Mouse (Mus musculus) hindlimb bud, embryonic 11.5 days (tissue): ENCODE data around the gene Spats1.
"Not testable (repeated sequence)": the region's sequence is repeated elsewhere in the genome, so short reads cannot be mapped to it uniquely, and the experiment has no call there.

Source experiments
- DNase-seq: peaks from one replicate; pipeline ENCODE4 v3.0.0-alpha.2; 2012; ENCODE audit warnings: low read depth, low spot score; ENCODE audit errors: extremely low spot score

The Spats1 gene

DNA sequence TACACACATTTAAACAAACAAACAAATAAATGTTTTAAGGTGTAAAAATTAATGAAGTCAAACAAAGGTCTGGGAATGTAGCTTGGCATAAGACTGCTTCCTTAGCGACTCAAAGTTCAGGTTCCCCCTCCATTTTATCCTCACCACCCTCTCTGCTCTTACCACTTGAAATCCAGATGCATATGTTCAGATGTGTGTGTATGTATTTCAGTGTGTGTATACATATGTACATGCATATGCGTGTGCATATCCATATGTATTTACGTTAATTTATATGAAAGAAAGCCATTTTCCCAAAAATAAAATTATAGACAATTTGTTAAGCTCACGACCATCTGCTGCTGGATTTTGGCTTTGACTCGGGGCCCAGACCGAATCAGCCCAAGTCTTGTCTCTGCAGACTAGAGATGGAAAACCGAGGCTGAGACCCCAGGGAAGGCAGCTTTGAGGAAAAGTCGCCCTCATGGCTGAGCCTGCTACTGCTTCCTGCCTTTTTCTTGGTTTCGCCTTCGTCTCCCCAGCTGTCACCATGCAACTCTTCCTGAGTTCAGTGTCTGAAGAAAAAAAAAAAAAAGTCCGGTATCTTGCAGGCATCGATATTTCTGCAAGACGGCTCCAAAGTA lies 15.4 kb upstream of the Spats1 start:
- DNase-seq: no peak

DNA sequence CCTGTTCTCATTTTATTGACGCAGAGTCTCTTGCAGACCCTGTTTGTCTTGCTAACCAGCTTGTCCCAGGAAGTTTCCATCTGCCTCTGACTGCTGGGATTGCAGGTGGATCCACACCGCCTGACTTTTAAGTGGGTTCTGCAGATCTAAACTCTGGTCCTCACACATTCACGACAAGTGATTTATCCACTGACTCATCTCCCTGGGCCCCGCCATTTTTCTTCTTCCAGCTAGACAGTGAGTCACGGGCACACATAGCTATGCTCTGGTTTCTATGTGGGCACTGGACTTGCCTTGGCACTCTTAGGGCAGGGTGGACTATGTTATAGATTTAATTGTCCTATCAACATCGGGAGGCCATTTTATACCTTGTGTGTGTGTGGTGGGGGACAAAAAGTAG lies 14.5 kb upstream of the Spats1 start:
- DNase-seq: no peak

DNA sequence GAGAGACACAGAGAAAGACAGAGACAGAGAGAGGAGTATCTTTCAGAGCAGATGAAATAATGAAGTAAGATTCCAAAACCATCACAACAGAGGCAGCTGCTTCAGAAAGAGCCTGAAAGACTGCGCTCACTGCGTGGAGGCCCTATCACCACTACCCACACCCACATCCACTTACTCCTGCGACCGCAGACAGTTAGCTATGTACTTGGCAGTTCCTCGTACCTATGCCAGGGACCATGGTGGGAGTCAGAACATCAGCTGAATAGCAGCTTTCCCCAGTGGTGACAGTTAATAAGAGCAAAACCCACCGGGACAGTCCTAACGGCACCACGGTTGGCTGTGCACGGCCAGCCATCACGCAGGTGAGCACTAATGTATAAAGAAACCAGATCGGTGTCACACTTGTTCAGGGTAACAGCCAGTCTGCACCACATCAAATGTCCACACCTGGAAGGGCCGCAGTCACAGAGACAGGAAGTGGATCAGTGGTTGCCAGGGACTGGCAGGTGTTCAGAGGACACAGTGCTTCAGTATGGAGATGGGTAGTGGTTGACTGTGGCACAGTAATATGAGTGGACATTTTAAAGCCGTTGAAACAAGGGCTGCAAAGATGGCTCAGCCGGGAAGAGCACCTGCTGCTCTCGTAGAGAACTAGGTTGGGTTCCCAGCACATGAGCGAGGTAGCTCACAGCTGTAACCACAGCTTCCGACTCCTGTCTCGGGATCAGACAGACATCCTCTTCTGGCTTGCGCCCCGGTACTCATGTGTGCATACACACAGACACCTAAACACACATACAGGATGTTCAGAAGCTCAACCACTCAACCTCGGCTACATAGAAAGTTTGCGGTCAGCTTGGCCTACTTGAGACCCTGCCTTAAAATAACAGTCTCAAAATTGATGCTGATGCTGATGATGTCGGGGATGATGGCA lies 13.4 kb upstream of the Spats1 start:
- no peak for DNase-seq

DNA sequence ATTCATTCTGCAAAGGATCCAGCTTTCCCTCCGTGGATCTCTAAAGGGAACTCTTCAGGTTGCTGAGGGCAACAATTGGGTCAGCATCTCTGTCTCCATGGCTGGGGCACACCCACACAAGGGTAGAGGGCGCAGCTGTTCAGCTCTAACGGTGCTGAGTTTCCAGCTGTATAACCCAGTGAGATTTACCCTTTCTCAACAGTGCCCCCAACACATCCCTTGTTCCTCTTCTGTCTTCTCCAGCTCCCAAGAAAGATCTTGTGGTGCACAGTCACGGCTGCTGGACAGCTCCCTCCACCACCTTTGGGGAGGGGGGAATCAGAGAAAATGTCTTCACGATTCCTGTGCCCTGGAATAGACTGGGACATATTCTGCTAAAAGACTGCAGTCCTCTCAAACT lies 12.0 kb upstream of the Spats1 start:
- DNase-seq: no peak

DNA sequence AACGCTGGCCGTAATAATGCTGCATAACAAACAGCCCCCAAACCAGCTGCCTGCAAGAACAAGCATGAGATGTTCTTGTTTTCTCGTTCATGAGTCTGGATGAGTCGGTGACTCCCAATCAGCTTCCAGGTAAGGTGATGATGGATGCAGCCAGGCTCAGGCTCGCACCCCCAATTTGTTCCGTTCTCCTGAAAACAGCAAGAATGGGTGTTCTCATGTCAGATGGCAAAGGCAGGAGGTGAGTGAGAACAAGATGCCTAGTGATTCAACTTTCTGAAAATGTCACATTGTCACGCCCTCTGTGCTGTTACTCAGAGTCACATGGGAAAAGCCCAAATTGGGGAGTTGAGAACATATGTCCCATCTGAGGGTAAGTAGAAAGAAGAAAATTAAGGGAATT lies 10.4 kb upstream of the Spats1 start:
- DNase-seq: no peak

DNA sequence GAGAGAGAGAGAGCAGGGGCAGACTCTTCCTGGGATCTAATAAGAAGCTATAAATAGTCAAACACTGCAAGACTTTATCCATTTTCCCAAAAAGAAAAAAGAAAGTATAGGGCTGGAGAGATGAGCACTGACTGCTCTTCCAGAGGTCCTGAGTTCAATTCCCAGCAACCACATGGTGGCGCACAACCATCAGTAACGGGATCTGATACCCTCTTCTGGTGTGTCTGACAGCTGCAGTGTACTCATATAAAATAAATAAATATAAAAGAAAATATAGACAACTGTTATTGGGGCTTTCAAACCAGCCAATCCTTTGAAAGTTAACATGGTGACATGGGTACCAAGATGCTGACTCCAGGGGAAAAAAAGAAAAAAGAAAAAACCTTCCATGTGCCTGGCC lies 5.2 kb upstream of the Spats1 start:
- DNase-seq: no peak

DNA sequence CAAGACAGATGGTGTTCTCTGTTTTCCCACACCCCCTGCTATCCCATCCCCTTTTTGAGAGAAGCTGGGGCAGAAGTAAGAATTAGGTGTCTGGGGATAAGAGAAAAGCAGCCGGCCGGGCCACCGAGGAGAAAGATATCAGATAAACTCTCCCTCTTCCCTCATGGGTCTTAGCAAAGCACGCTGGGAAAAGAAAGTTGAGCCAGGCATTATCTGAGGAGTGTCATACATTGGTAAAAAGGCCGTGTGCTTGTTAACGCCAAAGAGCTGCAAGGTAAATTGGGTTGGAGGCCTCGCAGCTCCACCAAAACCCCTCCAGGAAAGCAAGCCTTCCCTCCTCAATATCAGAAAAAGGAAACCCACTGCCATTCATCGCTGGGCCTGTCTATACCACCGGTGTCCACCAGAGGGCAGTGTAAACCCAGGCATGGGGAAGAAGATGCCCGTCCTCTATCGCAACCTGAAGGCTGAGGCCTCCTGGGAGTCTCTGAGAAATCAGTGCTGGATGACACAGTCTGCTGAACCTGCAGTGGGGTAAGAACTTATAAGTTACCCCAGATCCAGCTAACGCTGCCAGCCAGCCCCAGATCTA lies 3.1 kb upstream of the Spats1 start:
- peak; percentile 46 for DNase-seq

DNA sequence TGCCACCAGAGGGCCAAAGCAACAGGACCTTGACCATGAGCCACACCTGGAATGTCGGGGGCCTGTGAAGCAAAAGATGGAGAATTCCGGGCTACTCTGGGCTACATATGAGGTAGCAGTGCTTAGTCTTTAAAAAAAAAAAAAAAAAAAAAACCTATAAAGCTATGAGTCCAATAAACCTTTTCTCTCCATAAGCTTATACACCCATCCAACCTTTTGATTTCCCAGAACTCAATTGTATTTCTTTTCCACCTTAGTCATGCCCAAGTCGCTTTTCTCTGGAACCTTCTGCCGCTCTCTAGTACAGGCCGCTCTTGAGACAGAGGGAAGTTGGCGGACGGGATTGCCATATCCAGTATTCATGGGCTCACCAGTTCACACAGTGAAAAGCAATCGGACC lies 1.1 kb downstream of the Spats1 start:
- no peak for DNase-seq

DNA sequence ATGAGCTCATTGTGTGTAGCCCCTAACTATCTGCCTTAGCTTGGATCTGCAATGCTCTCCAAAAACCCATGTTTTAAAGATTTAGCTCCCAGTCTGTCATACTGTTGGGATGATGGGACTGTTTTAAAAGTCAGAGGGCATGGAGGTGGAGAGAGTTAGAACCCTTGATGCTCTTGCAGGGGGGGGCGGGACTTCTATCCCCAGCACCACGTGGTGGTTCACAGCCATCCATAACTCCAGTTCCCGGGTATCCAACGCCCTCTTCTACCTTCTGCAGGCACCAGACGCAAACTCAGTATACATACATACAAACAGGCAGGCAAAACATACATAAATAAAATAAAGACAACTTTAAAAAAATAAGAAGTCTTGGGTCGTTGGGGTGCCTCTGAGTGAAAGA lies 1.5 kb downstream of the Spats1 start:
- no peak for DNase-seq

DNA sequence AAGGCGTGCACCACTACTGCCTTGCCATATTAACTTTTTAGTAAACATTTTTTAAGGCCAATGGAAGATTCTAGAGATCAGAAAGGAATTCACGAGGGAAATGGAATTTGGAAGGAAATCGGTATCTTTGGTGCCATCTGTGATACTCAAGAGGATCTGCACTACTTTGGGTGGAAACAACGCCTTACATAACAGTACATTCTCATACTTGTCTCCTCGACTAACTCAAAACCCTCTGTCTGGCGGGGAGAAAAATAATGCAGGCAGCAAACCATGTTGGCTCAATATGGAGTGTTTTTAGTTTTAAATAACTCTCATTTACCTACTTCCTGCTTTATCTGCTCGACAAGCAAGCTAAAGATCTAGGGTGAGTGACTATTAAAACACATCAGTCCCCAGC lies 4.5 kb downstream of the Spats1 start:
- no peak for DNase-seq

DNA sequence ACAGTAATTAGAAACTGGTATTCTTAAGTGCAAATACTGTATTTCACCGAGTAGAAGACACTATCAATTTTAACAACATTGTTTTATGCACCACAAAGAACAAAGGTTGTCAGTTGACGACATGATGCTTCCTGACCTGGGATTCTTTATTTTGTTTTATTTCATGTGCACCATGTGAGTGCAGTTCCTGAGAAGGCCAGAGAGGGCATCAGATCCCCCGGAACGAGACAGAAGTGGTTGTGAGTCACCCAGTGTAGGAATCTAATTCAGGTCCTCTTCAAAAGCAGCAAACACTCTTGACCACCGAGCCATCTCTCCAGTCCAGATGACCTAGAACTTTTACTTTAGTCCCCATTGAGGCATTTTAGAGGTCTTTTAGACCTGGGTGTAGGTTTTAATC lies 6.9 kb downstream of the Spats1 start:
- no peak for DNase-seq

DNA sequence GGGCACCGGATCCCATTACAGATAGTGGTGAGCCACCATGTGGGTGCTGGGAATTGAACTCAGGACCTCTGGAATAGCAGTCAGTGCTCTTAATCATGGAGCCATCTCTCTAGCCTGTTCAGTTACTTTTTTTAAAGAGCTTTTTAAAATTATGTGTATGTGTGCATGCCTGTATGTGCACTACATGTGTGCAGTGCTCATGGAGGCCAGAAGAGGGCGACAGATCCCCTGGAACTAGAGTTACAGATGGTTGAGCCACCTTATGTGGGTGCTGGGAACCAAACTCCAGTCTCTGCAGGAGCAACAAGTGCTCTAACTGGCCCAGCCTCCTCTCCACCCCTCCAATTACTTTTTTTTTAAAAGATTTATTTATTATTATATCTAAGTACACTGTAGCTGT lies 8.5 kb downstream of the Spats1 start:
- no peak for DNase-seq

DNA sequence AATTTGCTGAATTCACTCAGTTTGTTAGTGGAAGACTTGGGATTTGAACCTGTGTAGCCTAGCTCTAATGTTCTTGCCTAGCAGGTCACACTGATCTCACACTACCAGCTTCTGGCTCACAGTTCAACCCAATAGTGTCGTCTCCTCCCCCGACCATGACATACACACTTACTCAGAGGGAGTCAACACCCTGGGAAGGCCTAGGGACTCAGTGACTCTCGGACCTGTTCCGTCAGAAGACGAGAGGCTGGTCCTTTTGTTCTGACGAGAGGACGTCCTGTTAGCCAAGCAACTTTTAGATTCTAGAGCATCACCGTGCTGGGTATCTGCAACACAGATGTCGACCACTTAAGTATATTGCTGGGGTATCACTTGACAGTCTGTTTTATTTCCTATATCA lies 11.0 kb downstream of the Spats1 start:
- no peak for DNase-seq

DNA sequence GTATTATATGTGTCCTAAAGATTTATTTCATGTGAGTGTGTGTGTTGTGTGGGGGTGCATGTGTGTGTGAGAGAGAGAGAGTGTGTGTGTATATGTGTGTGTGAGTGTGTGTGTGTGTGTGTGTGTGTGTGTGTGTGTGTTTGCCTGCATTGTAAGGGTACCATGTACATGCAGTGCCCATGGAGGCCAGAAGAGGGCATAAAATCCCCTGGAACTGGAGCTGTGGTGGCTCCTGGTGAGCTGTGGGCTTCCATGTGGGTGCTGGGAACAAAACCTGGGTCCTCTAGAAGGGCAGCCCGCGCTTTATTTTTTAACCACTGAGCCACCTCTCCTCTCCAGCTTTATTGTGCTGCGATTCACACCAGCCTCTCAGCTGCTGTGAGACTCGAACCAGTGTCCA lies 12.7 kb downstream of the Spats1 start:
- no peak for DNase-seq

DNA sequence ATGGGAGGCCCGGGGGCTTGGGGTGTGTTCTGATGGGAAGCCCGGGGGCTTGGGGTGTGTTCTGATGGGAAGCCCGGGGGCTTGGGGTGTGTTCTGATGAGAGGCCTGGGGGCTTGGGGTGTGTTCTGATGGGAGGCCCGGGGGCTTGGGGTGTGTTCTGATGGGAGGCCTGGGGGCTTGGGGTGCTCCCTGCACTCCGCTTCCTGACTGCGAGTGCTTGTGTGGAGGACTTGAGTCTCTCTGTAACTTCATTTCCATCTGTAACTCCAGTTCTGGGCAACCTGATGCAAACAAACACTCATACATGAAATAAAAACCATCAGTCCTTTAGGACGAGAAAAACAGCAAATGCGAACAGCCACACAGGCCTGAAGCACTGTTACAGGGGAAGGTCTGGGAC lies 16.2 kb downstream of the Spats1 start:
- no peak for DNase-seq

DNA sequence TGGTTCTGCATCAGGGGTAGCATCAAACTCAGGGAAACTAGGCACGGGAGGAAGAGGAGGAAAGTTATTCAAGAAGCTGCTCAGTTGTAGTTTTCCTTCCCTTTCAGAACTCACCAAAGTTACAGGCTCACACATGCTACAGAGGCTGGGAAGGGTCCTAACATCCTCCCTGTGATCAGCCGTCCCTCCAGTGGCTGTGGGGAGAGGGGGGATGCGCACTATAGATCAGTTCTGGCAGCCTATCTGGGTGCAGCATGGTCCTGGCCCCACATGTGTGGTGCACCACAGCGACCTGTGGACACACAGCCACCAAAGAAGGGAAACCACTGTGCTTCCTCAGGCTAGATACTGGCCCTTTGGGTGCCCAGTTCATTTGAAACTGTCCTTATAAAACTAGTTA lies 16.7 kb downstream of the Spats1 start:
- no peak for DNase-seq

DNA sequence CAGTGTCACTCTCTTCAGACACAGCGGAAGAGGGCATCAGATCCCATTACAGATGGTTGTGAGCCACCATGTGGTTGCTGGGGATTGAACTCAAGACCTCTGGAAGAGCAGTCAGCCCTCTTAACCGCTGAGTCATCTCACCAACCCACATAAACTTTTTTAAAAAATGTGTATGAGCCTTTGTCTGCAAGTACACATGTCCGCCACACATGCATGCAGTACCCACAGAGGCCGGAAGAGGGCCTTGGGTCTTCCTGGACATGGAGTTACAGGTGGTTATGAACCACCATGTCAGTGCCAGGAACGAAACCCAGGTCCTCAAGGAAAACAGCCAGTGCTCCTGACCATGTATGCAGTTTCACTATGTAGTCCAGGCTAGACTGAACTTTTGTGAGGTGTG lies 17.7 kb downstream of the Spats1 start:
- no peak for DNase-seq

DNA sequence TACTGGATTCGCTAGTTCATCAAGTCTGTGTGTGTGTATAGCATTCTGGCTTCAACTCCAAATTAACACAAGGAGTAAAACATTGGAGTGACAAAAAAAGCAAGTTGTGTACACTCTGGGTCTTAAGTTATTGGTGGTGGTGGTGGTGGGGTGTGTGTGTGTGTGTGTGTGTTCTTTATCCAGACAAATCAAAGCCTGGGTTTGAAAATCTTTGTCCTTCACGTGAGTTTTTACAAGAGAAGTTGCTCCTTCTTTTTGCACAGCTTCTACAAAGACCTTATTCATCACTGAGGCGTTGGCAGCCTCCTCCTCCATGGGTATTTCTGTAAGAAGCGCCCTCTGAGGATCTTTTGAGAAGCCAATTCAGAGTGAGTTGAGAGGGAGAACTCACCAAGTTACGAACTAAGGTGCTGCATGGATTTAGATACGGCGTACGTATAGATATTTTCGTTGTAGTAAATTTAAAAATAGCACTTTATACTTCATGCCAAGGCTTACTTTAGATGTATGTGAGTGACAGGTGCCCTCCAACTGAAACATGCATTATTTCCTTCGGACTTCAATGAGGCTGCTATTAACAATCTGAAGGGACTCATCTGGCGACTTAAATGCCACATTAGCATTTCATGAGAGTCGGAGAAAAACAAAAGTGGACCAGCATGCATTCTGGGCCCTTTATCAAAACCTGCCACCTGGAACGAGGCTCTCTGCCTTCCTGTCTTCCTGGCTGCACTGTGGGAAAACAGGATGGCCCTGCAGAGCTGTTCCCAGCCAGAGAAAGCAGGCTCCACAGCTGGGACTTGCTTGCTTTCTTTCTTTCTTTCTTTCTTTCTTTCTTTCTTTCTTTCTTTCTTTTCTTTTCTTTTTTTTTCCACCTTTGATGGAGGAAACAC lies 18.7 kb downstream of the Spats1 start:
- no peak for DNase-seq

DNA sequence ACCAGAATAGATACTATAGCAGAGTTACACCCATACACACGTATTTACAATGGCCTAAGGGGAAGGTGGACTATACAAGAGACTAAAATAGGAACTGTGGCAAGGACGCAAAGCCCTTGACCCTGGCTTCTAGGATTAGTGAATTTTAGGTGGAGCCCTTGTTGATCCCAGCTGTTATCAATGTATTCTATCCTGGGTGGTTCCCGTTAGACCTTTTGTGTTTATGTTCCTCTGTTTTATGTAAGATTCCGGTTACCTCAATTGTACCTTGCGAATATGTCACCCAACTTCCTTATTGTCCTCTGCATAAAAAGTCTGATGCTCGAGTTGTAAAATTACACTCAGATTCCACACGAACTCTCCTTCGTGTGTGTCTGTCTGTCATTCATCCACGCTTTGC lies 19.4 kb downstream of the Spats1 start:
- not testable (repeated sequence) for DNase-seq

DNA sequence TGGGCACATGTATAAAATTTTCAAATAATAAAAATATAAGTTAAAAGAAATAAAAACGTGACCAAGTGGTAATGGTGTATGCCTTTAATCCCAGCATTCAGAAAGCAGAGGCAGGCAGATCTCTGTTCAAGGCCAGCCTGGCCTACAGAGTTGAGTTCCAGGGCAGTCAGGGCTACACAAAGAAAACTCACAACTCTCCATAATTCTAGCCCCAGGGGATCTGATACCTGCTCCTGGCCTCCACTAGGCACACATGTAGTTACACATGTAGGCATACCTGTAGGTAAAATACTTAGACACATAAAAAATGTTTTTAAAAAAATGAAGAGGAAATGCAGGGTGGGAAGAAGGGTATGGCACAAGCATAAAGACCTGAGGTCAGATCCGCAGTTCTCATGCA lies 20.4 kb downstream of the Spats1 start:
- no peak for DNase-seq

DNA sequence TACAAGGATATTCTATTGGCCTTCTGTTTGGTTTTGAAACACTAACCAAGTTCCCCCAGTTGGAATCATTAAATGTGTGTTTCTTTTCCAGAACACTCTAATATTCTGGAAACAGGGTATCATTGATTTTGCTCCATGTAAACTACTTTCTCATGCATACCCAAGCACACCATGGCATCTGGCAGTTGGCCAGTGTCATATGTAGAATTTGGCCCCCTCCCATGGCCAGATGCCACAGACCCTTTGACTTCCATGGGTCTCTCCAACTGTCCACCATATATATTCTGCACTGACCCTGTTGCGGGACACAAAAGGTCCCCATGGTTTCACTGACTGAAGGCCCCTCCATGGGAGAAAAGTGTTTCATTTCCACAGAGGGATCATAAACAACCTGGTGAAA lies 22.9 kb downstream of the Spats1 start:
- DNase-seq: no peak
